Mouse (Mus musculus) CD4-positive, CD25-positive, alpha-beta regulatory T cell, adult 2 months (primary cell): ENCODE results near the gene Ppp1r14d.

Experiments used
- DNase-seq: peaks from one replicate; pipeline ENCODE4 v3.0.0-alpha.2; 2012; ENCODE audit warnings: low read depth, low spot score

Gene Ppp1r14d

GRCm38 (mm10) chr2:119172862-119173576 lies 56.7 kb downstream of the Ppp1r14d start:
- no peak for DNase-seq

- DNase-seq: no peak
Measured at GRCm38 (mm10) chr2:119172446-119172845, 57.3 kb downstream of the Ppp1r14d start.

GRCm38 (mm10) chr2:119171574-119171973 lies 58.1 kb downstream of the Ppp1r14d start:
- no peak for DNase-seq

GRCm38 (mm10) chr2:119170282-119170681 lies 59.4 kb downstream of the Ppp1r14d start:
- no peak for DNase-seq
